Mouse (Mus musculus) adrenal gland, postnatal 36 days (tissue): ENCODE results near the gene Ascl1. TPM values are rescaled to one million over a fixed set of nuclear protein-coding genes. Genes with fewer than 3 reads are reported as not detected.

Source experiments
- DNase-seq, 2 experiments: peaks; one replicate each; pipeline ENCODE4 v3.0.0; 2021; ENCODE audit warnings: mixed read lengths in 1 of 2
- long read RNA-seq, 2 experiments: library from polyadenylated mRNA; stranded (forward); transcript quantifications; one replicate each; pipeline ENCODE4 v2.0.0; 2021; ENCODE audit warnings: borderline sequencing depth in 2 of 2
- total RNA-seq, 2 experiments: library from RNA; stranded (reverse); gene quantifications; 2 replicates each; pipeline ENCODE4 v1.2.3; 2021

Gene Ascl1
- 1 to 10 TPM; 1.1 to 1.6 TPM for total RNA-seq
- long read RNA-seq, experiment 1 = 0 reads
- long read RNA-seq, experiment 2 = 0 reads

- DNase-seq = peak; percentile 15 to 19
Measured at GRCm38 (mm10) chr10:87493576-87493975, at the start of gene Ascl1. Gene Ascl1, minus strand, starts transcription at chr10:87493660.

GRCm38 (mm10) chr10:87534172-87534571 is 40.7 kb upstream of the Ascl1 start:
- DNase-seq = no peak

- DNase-seq = peak in 1 of 2 experiments; percentile 7
Measured at GRCm38 (mm10) chr10:87521646-87522045, 28.2 kb upstream of the Ascl1 start, which contains the start of gene Pah. Gene Pah, plus strand, starts transcription at chr10:87521795.

DNA sequence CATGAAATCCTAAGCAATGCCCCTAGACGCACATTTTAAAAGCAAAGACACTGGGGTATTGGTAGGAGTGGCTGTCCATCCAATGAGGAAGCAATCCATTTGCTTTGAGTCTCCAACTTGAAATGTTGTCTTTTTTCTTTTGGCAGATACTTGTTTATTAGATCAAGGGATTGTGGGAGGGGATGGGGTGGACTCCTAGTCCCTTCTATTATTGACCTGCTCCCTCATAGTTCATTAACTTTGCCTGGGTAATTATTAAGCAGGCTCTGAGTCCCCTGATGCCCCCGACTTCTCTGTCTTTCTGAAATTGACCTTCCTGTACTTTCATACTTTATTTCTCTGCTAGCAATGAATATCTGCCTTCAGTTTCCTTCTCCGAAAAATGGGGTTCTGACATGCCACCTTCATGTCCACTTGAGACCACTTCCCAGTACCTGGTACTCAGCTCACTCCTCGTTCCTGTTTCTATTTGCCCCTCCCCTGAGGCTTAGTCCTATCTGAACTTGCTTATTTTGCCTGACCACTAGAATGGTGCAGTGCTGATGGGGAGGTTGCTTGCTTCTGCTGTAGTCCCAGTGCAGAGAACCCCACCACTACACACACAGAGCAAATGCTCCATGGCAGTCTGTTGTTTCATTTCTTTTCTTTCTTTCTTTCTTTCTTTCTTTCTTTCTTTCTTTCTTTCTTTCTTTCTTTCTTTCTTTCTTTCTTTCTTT is 27.1 kb upstream of the Ascl1 start:
- DNase-seq = no peak

- DNase-seq = no peak
Measured at GRCm38 (mm10) chr10:87518585-87518984, 25.1 kb upstream of the Ascl1 start.

DNA sequence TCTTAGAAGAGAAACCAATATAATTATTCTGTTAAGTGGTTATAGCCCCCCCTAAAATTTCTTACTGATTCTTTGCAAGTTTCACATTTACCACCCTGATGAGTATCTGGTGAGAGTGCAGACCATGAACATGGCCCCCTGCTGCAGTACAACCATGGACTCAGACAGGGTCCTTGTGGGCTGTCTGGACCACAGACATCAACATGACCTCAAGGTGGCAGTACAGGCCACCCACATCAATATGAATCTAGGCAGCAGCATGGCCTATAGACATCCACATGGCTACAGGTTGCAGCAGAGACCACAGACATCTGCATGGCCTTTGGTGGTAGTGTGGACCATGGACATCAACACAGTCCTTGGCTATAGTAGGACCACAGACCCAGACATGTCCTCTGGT is 19.6 kb upstream of the Ascl1 start:
- peak; percentile 4 to 12 for DNase-seq

GRCm38 (mm10) chr10:87508581-87508980 is 15.1 kb upstream of the Ascl1 start:
- DNase-seq = no peak

- peak; percentile 60 to 61 for DNase-seq
Measured at GRCm38 (mm10) chr10:87503946-87504345, 10.5 kb upstream of the Ascl1 start.

DNA sequence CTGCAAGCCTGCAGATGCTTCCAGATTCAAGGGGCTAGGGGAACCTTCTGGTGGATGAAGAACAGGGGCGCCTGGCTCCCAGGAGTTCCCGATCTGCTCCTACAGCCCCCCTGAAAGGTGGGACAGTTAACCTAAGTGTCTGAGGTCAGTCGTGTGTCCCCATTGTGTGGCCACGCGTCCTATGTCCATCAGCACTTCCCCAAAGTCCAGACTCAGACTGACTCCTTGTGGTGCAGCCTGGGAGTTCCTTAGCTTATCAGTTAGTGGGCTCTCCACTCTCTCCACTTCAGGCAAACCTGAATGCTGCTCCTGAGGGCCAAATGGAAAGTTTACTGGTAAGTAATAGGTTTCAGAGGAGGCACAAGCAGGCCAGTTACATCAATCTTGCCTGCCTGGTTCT is 8.8 kb upstream of the Ascl1 start:
- no peak for DNase-seq

GRCm38 (mm10) chr10:87501659-87502042 is 8.2 kb upstream of the Ascl1 start:
- no peak for DNase-seq

DNA sequence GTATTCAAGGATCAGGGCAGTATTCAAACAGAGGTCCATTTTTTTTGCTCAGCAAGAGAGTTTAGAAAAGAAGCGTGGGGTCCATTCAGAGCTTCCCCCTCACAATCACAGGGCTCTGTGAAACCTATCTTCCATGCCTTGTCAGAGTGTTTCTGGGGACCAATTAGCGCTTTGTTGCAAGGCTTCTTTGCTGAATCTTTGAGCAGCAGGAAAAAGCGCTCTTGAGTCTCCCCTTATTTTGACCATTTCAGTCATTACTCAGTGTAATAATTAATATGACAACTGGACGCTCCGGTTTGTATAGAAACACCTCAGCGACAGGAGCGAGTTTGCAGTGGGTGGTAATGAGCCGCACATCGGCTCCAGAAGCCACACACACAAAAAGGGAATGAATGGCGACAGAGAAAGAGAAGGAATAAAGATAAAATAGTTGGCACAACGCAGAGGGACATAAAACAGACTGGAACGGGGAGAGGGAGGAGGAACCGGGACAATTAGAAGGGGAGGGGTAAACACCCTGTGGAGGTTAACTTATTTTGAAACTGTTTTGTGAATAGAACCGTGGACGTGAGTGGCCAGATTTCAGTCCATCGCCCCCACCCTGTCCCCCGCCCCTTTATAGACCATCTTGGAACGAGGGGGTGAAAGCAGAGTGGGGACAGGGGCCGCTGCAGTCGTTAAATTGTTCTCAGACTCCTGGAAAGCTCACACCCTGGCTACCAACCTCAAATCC is 7.6 kb upstream of the Ascl1 start:
- DNase-seq = no peak

GRCm38 (mm10) chr10:87497056-87497455 is 3.6 kb upstream of the Ascl1 start:
- no peak for DNase-seq

DNA sequence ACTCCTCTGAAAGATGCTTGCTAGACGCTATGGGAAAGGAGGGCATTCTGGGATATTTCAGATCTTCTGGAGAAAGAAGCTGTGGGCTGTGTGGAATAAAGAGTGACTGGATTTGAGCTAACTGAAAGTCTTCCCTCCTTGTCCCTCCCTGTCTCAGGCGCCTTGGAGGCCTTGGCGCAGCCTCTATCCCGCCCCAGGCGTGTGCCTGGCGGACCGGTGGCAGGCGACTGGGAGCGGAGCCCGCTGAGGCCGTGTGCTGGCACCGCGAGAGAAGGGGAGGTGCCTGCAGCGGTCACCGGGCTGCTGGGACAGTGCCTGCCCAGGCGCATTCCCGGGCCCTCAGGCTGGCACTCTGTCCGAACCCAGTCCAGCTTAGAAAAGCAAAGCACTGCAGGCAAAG is 1.1 kb upstream of the Ascl1 start:
- peak; percentile 75 to 76 for DNase-seq

GRCm38 (mm10) chr10:87494176-87494575 is 716 bp upstream of the Ascl1 start:
- DNase-seq = no peak

DNA sequence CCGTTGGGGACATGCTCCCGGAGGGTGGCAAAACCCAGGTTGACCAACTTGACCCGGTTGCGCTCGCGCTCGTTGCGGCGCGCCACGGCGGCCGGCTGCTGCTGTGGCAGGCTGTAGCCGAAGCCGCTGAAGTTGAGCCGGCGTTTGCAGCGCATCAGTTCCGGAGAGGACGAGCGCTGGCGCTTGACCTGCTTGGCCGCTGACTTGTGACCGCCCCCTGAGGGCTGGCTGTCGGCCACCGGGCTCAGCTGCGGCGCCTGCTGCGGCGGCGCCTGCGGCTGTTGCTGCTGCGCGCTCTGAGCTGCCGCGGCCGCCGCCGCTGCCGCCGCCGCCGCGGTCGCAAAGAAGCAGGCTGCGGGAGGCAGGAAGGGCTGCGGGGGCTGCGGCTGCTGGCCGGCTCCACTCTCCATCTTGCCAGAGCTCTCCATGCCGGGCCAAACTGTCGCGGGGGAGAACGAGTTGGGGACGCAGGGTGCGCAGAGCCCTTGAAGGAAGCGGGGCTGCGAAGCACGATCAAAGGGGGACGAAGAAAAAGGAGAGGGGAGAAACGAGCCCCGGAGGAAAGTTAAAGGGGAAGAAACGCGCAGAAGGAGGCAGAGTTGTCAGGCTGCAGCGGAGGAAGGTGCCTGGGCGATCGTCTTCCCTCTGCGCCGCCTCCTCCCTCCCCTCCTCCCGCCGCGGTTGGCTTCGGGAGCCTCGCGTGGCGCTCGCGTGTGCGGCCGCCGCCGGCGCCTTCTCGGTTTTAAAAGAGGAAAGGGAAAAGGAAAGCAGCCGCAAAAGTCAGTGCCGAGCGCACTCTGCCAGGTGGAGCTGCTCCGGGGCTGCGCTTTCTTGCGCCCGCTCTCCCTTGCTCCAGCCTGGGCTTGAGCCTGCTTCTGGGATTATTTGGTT is 554 bp downstream of the Ascl1 start:
- peak; percentile 77 for DNase-seq

DNA sequence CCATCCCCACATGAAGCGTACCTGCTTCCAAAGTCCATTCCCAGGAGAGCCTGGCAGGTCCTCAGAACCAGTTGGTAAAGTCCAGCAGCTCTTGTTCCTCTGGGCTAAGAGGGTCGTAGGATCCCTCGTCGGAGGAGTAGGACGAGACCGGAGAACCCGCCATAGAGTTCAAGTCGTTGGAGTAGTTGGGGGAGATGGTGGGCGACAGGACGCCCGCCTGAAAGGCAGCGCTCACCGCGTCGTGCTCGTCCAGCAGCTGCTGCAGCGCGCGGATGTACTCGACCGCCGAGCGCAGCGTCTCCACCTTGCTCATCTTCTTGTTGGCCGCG is 1.2 kb downstream of the Ascl1 start:
- no peak for DNase-seq

- no peak for DNase-seq
Measured at GRCm38 (mm10) chr10:87491485-87492040, 1.9 kb downstream of the Ascl1 start.

GRCm38 (mm10) chr10:87490328-87490727 is 3.1 kb downstream of the Ascl1 start:
- no peak for DNase-seq

DNA sequence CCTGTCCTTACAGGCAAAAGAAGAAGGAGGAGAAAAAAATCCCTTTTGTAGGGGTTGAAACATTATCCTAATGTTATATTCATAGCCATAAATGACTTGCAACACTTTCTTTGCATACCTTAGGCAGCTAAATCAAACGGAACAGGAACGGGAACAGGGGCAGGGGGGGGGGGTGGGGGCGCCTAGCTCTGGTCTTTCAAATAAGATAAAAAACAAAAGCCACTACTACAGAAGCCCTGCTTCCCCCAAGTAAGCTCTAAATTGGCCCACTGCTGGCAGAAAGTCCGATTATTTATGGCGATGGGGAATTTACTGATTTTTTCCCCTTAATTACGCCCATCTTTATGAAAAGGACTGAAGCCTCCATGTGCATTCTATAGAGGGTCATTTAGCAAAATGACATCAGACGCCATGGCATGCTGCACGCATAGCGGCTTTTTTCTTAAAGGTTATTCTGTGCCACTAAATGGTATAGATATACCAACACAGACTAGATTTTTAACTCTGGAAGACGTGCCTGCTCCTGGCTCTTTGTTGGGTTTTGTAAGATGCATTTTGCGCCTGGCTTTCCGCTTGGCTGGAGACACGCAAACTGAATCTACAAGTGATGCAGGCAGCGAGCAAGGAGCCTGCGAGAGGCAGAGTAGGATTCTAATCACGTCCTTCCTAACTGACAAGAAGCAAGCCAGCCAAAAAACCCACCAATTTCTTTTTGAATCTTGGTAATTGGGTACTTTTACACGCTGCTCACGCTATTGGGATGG is 4.0 kb downstream of the Ascl1 start:
- no peak for DNase-seq

GRCm38 (mm10) chr10:87488429-87489145 is 4.9 kb downstream of the Ascl1 start:
- DNase-seq = peak; percentile 66 to 69
